Mouse (Mus musculus) frontal cortex, postnatal 36 days (tissue): ENCODE data around the gene Sh3bp4.

Experiments
- DNase-seq, 2 experiments: peaks; one replicate each; pipeline ENCODE4 v3.0.0; 2022; ENCODE audit warnings: low spot score in 2 of 2

Sh3bp4 gene

DNA sequence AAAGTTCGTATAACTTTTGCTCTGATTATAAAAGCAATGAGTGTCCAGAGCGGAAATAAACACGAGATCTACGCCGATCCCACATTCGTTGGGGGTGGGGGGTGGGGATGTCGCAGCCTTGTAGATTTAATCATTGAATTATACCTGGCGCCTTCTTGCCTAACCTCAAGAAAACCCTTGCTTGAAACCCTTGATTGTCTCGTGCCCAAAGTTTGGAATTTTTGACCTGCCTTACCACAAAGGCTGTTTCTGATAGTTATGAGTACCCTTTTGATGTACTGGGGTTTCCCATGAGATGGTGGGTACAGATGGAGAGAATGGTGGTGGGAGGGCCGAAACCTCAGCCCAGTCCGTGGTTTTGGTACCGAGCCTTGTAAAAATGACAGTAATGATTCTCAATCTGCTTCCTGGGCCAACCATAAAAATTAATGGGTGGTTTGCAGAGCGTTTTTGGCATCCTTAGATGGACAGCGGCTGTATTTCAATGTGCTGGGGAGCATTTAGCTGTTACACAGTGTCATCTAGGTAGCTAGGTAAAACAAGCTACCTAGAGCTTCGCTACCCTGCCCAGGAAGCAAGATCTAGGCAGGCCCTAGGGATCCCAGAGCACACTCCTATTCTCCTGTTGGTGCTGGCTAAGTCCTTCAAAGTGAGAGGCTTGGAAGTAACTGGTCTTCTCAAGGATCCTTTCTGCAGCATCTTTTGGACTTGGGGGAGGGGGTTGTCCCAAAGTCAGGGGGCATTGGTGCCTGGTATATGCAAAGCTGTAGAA is 1.3 kb downstream of the Sh3bp4 start:
- DNase-seq: no peak

DNA sequence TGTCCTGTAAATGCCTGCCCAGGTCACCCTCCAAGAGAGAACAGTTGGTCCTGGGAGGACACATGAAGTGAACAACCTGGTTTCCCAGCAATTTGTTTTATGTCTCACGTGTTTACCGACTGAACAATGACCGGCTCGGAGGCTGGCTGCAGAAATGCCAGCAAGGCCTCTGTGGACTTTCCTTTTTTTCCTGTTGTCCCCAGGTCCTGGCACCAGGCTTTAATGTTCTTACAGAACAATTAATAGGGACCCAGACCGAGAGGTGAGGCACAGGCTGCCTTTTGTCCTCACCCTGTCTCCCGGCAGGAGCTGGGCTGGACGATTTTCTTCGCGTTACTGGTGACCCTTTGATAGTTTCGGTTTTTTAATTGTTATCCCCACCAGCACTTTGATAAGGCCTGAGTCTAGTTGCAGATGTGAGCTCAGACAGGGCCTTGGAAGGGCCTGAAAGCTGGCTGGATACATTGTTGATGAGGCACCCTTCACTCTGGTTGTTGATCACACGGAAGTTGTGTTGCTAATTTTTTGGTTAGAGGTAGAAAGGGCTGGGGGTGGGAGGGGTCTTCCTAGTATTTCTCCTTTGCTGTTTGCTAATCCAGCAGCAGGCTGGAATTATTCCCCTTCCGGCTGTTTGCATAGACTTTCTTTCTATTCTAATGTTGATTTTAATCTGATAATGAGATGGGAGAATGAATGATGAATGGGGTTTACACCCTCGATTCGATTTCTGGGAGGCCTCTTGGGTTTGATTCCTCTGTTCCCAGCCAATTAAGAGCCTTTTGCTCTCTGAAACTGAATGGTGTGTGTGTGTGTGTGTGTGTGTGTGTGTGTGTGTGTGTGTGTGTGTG is 2.2 kb downstream of the Sh3bp4 start:
- DNase-seq: no peak

DNA sequence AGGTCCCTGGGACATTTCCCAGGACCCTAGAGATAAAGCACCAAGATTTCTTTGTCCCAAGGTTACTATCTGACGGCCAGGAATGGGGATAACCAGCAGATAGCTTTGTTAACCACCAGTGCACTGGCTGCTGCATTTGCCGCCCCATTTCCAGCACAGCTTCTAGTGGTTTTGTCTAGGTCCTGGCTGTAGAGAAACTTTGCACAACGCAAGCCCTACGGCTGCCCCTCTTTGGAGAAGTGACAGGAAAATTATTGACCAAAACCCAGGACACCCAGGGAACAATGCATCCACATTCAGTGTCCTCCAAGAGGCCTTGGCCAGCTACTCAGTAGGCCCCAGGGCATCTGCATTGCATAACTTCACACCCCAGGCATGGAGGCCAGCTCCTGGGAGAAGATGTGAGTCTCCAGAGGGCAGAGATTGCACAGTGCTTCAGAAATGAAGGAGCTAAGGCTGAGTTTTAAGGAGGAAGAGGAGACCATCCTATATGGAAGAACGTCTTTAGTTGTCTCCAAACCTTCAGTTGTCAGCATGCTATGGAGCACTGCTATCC is 3.2 kb downstream of the Sh3bp4 start:
- no peak for DNase-seq

DNA sequence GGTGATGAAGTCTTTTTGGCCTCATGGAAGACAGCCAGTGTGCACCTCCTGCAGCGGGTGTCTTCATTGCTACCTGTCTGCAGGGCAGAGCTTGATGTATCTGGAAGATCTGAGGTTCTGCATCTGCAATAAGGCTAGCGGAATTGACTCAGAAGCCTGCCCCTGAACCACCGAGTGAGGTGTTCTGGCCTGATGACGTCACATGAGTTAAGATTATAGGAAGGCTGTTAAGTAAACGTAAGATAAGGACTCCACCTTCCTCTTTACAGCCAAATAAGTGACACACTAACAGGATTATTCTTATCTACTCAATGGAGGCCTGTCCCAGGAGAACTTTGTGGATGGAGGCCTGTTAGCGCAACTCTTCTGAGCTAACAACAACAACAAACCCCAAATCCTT is 4.5 kb downstream of the Sh3bp4 start:
- DNase-seq: no peak

DNA sequence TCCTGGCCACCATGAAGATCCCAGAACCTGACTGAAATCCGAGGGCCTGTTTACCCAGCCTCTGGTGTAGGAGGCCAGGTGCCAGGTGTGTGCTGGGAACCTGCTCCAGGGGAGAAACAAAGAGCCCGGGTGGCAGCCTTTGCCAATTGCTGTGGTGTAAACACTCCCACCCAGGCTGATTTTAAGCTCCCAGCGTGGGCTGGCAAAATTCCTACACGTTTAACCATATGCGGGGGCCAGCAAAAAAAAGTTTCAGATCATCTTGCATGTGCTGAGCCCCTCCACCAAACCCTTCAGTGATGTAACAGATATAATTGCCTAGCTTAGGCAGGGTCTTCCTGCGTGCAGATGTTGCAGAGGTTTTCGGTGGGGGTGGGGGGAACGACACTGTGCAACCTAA is 4.9 kb downstream of the Sh3bp4 start:
- no peak for DNase-seq

DNA sequence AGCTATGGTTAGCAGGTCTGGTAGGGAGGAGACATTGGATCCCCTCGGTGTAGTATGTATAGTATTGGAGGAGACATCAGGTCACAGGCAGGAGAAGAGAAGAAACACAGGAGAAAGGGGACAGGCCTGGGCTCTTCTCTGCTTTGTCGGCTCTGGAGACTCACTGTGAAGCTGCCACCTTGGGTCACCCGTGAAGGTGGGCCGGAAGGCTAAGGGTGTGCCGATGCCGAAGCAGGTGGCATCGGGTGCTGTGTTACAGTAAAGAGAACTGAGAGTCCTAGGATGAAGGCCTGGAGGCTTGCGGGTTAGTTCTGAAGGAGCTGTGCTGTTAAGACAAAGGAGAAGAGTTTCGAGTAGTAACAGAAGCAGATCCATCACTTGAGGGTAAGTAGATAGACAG is 6.6 kb downstream of the Sh3bp4 start:
- no peak for DNase-seq

DNA sequence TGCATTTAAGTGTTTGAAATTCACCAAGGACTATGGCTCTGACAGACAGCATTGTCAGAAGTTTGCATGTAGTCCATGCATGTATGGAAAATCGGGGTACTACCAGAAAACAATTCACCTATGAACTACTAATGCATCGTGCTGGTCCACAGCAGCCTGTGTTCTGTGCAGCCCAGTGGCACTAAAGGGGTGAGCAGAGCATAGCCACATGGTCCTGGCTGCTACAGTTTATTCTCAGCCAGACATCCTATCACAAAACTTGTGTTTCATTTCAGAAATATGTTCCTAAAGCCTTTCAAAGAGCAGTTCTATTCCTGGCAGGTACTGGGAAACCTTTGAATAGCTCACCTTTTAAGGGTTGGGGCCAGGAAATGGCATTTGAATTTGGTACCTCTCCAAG is 8.0 kb downstream of the Sh3bp4 start:
- no peak for DNase-seq

DNA sequence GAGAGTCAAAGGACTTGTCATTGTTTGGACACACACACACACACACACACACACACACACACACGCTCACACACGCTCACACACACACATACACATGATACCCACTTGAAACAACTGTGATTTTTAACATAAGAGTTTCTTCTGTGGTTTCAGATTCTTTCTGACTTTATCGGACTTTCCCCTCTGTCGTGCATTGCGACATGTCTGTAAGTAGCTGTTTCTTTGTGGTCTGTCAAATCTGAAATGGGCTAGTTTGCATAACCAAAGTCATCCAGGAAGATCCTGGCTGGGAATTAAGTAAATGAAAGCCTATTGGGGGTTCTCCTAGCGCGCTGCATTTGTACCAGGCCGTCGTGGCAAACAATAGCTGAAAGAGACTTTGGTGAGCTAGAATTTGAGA is 8.5 kb downstream of the Sh3bp4 start:
- DNase-seq: no peak

DNA sequence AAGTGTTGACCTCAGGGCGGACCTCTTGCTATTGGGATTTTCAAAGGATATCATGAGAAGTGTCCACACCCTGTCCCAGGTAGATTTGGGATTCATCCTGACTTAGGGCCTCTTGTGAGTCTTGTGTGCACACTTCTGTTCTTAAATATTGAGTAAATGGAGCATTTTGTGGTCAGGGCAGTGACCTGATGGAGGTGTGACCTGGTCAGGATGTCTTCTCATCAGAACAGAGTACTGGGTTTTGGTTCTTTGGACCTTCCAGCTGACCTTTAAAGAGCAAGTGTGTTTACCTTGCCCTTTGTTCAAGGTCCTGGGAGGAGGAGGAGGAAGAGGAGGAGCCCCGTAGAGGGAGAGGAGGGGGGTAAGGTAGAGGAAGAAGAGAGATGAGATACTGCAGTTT is 9.0 kb downstream of the Sh3bp4 start:
- DNase-seq: no peak

DNA sequence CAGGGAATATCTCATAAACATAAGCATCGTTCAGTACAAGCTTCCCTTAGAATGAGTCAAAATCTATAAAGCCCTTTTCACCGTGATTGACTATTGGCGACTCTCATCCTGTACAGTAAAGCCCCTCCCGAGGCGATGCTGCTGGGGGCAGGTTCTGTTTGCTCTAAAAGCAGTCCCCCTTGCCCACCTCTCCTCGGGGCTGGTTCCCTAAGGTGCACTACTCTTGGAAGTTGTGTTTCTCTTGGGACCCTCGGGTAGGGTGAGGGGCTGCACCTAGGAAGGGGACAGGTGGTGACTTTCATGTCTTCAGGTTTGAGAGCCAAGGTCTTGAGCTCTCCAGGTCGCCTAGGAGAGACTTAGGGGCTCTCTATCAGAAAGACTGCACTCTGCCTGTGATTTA is 10.2 kb downstream of the Sh3bp4 start:
- DNase-seq: no peak

DNA sequence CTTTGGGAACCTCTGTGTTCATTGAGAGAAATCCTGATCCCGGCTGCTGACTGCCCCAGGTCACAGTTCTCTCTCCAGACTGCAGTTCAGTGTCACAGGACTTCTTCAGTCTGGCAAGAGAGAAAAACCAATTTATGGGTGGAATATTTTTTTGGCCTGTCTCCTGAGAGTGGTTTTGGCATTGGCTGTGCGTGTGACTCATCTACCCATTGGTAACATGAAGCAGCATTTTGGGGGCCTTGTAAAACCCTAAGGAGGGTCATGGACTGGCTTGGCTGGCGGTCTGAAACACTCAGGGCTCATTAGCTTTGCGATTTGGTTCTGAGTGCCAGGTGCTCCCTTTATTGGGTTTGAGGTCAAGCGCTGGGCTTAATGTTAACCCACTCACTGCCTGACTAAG is 10.6 kb downstream of the Sh3bp4 start:
- DNase-seq: no peak

DNA sequence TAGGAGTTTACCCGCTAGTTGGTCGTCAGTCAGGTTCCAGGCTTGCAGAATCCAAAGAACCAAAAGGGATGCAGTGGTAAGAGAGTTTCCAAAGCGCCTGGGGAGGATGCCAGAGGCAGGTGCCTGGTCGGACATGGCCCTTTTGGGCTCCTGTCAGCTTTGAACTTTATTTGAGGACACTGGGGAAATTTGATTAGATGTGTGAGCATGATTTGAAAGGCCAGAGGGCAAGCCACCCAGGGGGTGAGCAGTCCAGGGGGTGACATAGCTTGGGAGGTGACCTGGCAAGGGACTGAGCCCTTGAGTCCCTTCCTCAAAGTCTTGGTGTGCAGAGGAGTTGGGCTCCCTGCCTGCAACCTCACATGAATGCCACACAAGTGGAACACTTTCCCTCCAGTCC is 11.2 kb downstream of the Sh3bp4 start:
- DNase-seq: no peak

DNA sequence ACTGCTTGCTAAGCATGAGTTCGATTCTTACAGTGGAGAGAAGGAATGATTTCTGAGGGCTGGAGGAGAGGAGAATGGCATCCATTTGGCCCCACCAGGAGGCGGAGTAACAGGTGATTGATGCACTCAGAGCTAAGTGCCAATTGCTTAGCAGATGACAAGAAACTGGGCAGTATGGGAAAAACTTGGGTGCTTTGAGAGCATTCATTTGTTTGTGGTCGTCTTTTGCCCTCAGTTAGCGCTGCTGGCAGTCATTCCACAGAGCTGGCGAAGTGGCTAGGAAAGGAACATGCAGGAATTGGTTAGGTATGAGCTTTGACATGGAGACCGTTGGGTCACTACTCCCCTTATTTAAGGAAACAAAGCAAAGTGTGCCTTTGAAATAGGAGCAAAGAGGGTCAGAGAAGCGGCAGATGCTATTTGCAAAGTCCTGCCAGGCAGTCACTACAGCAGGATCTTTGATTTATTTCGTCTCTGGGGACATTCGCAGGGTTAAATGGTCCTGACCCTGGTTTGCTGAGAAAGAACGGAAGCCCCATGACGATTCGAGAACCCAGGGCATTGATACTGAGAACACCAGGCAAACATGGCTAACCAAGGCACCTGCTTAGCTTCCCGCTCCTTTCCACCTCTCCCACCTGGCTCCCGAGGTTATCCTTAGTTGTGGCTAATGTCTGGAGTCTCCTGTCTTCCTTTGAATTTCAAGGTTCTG is 12.1 kb downstream of the Sh3bp4 start:
- no peak for DNase-seq

DNA sequence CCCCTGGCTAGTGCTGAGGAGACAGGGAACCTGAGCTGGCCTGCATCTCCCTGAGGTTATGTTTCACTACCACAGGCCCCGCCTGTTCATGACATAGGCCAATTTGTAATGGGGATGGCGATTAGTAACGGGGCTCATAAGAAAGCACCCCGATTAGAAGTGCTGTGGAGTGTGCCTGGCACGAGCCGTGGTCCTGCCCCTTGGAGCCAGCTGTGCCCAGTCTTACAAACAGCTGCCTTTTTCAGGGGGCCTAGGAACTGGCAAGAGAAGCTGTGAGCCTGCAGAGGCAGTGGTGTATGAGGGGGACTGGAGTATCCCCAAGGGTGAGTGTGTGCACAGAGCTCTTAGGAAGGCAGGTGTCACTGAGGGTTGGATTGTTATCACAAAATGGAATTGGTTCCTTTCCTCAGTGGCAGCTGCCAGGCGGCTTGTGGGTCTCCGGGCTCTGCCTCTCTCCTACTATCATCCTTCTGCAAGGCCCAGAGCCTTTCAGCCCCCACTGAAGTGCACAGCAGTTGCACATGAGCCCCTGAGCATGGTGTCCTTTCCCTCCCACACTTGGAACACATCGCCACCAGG is 16.4 kb downstream of the Sh3bp4 start:
- no peak for DNase-seq

DNA sequence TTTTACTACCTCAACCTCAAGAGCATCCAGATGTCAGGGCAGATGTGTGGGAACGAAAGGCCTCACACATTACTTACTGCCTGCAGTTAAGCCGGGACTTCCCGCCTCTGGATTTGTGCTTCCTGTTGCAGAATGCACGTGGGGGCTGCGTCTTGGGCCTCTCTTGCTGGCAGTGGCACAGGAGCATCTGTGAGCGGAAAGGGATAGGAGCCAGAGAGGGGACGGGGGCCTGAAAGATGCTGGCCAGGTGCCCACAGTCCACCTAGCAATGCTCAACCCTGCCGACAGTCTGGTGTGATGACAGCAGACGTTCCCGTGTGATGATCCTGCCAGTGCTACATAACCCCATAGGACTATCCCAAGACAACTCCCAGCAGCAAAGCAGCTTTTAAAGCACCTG is 17.9 kb downstream of the Sh3bp4 start:
- DNase-seq: no peak

DNA sequence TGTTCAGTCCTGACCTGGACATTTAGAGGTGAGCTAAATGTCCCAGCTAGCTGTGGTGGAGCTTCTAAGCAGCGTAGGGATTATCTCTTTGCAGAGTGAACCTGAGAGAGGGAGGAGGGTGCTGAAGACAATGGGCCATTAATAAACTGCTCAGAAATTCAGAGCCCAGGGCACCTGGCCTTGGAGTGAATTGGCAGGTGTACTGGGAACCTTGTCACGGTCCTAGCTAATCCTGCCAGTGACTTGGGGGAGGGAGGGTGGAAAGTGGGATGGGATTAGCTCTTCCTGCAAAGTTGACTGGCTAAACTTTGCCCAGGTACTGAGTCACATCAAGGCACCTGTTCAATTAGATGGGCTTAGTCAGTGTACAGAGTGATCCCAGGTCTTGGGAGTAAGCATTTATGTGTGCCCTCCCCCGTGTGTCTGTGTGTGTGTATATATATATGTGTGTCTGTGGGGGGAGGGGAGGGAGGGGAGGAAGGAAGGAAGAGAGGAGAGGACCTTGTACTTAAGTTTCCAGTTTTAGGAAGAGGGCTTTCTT is 18.6 kb downstream of the Sh3bp4 start:
- no peak for DNase-seq

DNA sequence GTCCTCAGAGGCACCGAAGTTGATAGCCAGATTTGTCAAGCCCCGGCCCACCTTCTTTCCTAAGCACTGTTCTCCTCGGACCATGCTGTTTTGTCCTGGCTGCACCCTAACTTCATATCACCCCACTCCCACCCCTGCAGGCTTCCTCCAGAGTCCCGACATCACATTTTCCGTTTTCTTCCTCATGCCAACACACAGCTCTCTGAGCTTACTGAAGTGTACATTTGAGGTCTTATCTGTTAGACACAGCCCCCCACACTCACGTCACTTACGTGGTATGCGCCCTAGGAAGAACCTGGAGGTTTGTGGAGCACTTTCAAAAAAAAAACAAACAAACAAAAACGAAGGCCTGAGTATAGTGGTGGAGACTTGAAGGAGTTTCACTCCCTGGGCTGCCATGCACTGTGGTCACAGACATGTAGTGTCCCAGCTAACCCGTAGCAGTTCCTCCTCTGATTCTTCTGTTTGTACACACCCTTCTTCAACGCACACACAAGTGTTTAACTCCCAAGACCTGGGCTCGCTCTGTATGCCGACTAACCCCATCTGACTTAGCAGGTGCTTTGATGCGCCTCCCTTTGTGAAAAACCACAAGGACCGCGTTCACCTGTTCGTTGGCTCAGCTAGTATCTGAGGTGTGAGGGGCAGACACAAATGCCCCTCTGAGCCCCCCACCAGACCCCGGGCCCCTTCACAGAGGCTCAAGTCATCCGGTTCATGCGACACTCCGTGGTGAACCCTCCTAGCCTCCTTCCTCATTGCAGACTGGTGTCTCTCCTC is 19.8 kb downstream of the Sh3bp4 start:
- DNase-seq: no peak

DNA sequence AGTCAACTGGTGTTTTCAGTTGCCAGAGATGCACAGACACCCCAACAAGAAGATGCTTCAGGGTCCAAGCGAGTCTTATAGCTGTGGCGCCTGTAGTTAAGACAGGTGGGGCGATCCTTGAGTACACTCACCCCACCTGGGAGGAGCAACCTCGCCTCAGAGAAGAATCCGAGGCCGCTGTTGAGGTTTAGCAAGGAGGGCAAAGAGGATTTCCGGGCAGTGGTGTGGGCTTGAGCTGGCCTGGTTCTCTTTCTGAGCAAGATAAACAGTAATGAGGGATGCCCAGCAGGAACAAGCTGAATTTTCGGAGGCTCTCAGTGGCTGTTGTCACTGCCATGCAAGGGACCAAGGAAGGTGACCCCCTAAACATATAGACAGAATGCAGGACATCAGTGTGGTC is 20.5 kb downstream of the Sh3bp4 start:
- DNase-seq: no peak

DNA sequence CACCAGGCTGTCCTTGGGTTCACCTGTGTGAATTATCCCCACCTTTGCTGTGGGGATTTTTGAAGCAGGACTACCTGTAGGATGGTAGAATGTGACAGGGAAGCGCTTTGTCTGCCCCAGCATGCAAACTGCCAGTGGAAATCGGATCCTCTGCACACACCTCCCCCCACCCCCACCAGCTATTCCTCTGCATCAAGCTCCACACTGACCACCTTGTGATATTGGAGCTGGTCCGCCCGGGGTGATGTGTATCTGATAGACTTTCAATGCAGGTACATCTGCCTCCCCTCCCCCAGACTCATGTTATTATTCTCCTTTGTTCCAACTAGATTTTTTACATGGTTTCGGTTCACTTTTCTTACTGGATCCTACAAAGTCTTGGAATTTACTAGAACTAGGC is 21.8 kb downstream of the Sh3bp4 start:
- no peak for DNase-seq

DNA sequence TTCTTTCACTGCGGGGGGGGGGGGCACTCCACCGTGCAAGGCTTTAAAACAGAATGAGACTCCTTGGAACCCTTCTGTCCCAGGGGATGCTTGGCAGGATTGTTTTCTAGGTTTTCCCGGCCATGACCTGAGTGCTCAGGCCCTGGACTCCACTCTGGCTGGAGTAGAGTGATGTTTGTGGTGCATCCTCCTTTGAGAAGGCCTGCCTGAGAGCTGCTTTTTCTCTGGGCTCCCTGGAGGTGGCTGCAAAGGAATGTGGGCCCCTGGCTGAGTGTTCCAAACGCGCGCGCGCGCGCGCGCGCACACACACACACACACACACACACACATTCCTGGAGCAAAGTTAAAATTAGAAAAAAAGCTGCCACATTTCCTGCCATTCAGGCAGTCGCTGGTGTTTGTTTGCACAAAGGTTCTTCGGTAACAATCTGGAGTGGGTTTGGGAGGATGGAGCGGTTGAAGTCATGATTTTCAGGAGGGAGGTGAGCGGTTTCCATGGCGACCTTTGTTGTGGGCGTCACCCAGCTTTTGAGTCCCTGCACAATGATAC is 22.3 kb downstream of the Sh3bp4 start:
- DNase-seq: peak; percentile 69 to 78

DNA sequence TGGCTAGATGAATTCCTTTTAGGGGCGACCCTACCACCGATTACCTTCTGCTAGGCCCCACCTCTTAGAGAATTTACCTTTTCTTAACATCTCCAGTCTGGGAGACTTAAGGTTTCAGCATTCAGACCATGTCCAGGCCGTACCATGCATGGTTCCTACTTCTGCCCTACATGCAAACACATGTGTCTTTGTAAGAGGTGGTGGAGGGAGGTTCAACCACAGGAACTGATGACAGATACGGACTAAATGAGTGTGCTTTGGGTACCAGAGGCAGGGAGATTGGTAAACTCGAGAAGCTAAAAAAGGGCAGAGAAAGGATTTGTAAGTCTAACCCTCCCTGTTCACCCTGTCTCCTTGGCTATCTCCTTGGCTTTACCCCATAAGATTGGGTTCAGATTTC is 23.5 kb downstream of the Sh3bp4 start:
- DNase-seq: no peak
